Mouse (Mus musculus) leukemia stem cell, adult 10-12 weeks (primary cell): ENCODE results near the gene Unc5b. TPM values are rescaled to one million over a fixed set of nuclear protein-coding genes. Genes with fewer than 3 reads are reported as not detected.

Source experiments
- polyA plus RNA-seq: library from polyadenylated mRNA; stranded (reverse); fragments of >175 nt; gene quantifications from 2 replicates; pipeline ENCODE4 v1.2.3, GENCODE M21; 2012; ENCODE audit warnings: low replicate concordance

Unc5b gene
- 0.54 and 1.3 TPM in 2 replicates for polyA plus RNA-seq

DNA sequence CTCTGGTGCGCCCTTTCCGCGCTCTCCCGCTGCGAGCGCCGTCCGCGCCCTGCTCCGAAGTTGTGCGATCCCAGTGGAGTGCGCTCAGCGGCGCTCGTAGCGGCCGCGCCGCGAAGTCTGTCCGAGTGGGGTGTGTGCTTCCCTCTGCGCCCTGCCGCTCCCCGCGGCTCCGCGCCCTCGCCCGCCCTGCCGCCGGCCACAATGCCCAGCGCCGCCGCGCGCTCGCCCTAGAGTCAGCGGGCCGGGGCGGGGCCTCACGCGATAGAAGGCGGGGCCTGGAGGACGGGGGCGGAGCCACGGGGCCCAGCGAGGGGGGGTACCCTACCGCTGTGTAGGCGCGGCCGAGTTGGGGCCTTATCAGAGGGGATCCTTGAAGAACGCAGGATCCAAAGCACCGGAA lies at the start of gene Unc5b:
TSS of gene Unc5b (minus strand) at position 203 of the 400 bp plus-strand sequence.

DNA sequence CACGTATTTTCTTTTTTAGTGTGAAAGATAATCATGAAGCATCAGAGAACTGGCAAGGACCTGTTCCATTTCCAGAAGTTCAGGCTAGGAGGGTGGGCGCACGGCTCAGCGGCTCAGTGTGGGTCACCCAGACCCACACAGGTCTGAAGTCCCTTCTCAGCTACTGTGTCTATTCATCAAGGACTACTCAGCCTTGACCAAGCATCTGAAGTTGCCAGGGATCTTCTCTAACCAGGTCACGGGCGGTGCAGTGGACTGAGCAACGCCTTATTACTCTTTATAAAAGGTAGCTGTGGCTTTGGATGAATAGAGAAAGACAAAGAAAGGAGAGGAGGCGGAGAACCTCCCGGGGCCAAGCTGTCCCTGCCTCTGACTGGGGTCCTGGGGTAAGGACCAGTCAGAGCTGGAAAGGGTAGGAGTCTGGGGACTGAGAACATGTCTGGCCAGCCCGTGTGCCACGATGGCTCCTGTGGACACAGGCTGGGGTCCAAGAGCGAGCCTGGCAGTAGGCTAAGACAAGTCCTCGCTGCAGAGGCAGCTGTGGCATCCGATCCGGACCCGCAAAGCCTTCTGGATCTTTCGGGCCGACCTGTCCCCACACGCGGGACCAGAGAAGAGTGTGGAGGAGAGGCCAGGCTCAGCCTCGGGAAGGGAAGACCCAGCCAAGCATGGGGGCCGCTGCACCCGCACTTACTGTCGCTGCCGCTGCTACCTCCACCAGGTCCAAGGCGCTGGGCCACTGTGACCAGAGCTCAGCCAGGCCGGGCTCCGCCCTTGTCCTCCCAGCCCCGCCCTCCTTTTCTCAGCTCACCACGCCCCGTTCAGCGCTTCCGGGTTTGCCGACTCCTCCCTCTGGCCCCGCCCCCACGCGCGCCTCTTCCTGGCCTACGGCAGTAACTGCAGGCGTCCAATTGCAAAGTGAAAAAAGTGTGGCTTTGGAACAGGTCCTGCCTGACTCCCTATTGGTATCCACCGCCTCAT lies 79.1 kb downstream of the Unc5b start, which contains the start of gene Slc29a3:
TSS of gene Slc29a3 (minus strand) at position 755 of the 981 bp plus-strand sequence.

Other genes starting within 250 kb of the Unc5b start
- 0.28 and 0.59 TPM in 2 replicates for gene Cdh23, start 135.1 kb downstream of the Unc5b start, polyA plus RNA-seq
- 0.82 and 9.2 TPM in 2 replicates for gene Slc29a3, start 78.8 kb downstream of the Unc5b start, polyA plus RNA-seq